Mouse (Mus musculus): ENCODE data around the gene Kctd17. TPM values are rescaled to one million over a fixed set of nuclear protein-coding genes. Genes with fewer than 3 reads are reported as not detected.

The Kctd17 gene
- polyA plus RNA-seq, 1 experiment from 2014 or later = 45.8 TPM

GRCm38 (mm10) chr15:78473442-78473841 is 45.1 kb downstream of the Kctd17 start:
- H3K9me3 ChIP-seq (replicated peaks) = no peaks in the 10 kb centered on the region
- 81% methylated on average over 6 of the region's 6 CpGs for WGBS
- no peak for ATAC-seq (replicated peaks; ENCODE audit: low FRiP score)
- no peaks in the 10 kb centered on the region for H3K36me3 ChIP-seq
- no peaks in the 10 kb centered on the region for H3K27me3 ChIP-seq
- no peak overlapping the region for H3K27ac ChIP-seq
- no peak overlapping the region for H3K4me2 ChIP-seq
- H3K4me3 ChIP-seq (replicated peaks) = no peak overlapping the region
- peaks cover 15% of the 10 kb centered on the region for H3K4me1 ChIP-seq
- no peak overlapping the region for H3K9ac ChIP-seq

GRCm38 (mm10) chr15:78475604-78476031 is 47.3 kb downstream of the Kctd17 start:
- no peak overlapping the region for H3K4me2 ChIP-seq
- no peak overlapping the region for H3K9ac ChIP-seq
- H3K27me3 ChIP-seq = no peaks in the 10 kb centered on the region
- H3K9me3 ChIP-seq (replicated peaks) = no peaks in the 10 kb centered on the region
- WGBS = 67% methylated on average over 3 of the region's 3 CpGs
- peaks cover 9% of the 10 kb centered on the region for H3K4me1 ChIP-seq
- no peak overlapping the region for H3K27ac ChIP-seq
- H3K4me3 ChIP-seq (replicated peaks) = no peak overlapping the region
- H3K36me3 ChIP-seq = no peaks in the 10 kb centered on the region
- no peak for ATAC-seq (replicated peaks; ENCODE audit: low FRiP score)

- H3K9ac ChIP-seq = no peak overlapping the region
- no peak for ATAC-seq (replicated peaks; ENCODE audit: low FRiP score)
- H3K27me3 ChIP-seq = no peaks in the 10 kb centered on the region
- peaks cover 10% of the 10 kb centered on the region for H3K4me1 ChIP-seq
- no peak overlapping the region for H3K4me3 ChIP-seq (replicated peaks)
- no peak overlapping the region for H3K27ac ChIP-seq
- no peaks in the 10 kb centered on the region for H3K36me3 ChIP-seq
- 82% methylated on average over 1 of the region's 1 CpGs for WGBS
- H3K9me3 ChIP-seq (replicated peaks) = no peaks in the 10 kb centered on the region
- H3K4me2 ChIP-seq = no peak overlapping the region
Observed at GRCm38 (mm10) chr15:78476878-78477277, 48.5 kb downstream of the Kctd17 start.

- no peak overlapping the region for H3K9ac ChIP-seq
- 84% methylated on average over 4 of the region's 4 CpGs for WGBS
- H3K4me3 ChIP-seq (replicated peaks) = no peak overlapping the region
- H3K9me3 ChIP-seq (replicated peaks) = no peaks in the 10 kb centered on the region
- H3K4me1 ChIP-seq = 0 out of 2 replicates have a peak, but pooled peaks cover 9% of the 10 kb centered on the region
- ATAC-seq (replicated peaks; ENCODE audit: low FRiP score) = no peak
- H3K4me2 ChIP-seq = no peak overlapping the region
- H3K27ac ChIP-seq = no peak overlapping the region
- H3K27me3 ChIP-seq = no peaks in the 10 kb centered on the region
- H3K36me3 ChIP-seq = no peaks in the 10 kb centered on the region
Observed at GRCm38 (mm10) chr15:78478073-78478472, 49.7 kb downstream of the Kctd17 start.

- Histone ChIP-seq H3K4me1 (0 out of 2 replicates have a peak, but pooled peaks cover 9% of the 10 kb centered on the region), H3K4me3 (replicated peaks) (no peak overlapping the region), H3K9ac (no peak overlapping the region), H3K27me3 (no peaks in the 10 kb centered on the region), H3K27ac (no peak overlapping the region), H3K9me3 (replicated peaks) (no peaks in the 10 kb centered on the region), H3K4me2 (no peak overlapping the region), H3K36me3 (no peaks in the 10 kb centered on the region)
- no peak for ATAC-seq (replicated peaks; ENCODE audit: low FRiP score)
- 75% methylated on average over 5 of the region's 5 CpGs for WGBS
Observed at GRCm38 (mm10) chr15:78479470-78479869, 51.1 kb downstream of the Kctd17 start.

GRCm38 (mm10) chr15:78480111-78480510 is 51.7 kb downstream of the Kctd17 start:
- Histone ChIP-seq H3K36me3 (no peaks in the 10 kb centered on the region), H3K4me3 (replicated peaks) (no peak overlapping the region), H3K9me3 (replicated peaks) (no peaks in the 10 kb centered on the region), H3K4me2 (no peak overlapping the region), H3K9ac (no peak overlapping the region), H3K27me3 (no peaks in the 10 kb centered on the region), H3K27ac (no peak overlapping the region), H3K4me1 (0 out of 2 replicates have a peak, but pooled peaks cover 9% of the 10 kb centered on the region)
- WGBS = 74% methylated on average over 7 of the region's 7 CpGs
- ATAC-seq (replicated peaks; ENCODE audit: low FRiP score) = no peak

GRCm38 (mm10) chr15:78480991-78481390 is 52.6 kb downstream of the Kctd17 start:
- no peak overlapping the region for H3K27ac ChIP-seq
- WGBS = 40% methylated on average over 2 of the region's 2 CpGs
- H3K4me2 ChIP-seq = no peak overlapping the region
- H3K9me3 ChIP-seq (replicated peaks) = no peaks in the 10 kb centered on the region
- H3K4me1 ChIP-seq = 0 out of 2 replicates have a peak, but pooled peaks cover 9% of the 10 kb centered on the region
- no peak overlapping the region for H3K4me3 ChIP-seq (replicated peaks)
- H3K9ac ChIP-seq = no peak overlapping the region
- H3K36me3 ChIP-seq = no peaks in the 10 kb centered on the region
- ATAC-seq (replicated peaks; ENCODE audit: low FRiP score) = no peak
- no peaks in the 10 kb centered on the region for H3K27me3 ChIP-seq

- no peak overlapping the region for H3K27ac ChIP-seq
- no peak overlapping the region for H3K4me3 ChIP-seq (replicated peaks)
- 57% methylated on average over 9 of the region's 9 CpGs for WGBS
- 0 out of 2 replicates have a peak, but pooled peaks cover 9% of the 10 kb centered on the region for H3K4me1 ChIP-seq
- H3K9me3 ChIP-seq (replicated peaks) = no peaks in the 10 kb centered on the region
- no peaks in the 10 kb centered on the region for H3K36me3 ChIP-seq
- no peak overlapping the region for H3K4me2 ChIP-seq
- no peak overlapping the region for H3K9ac ChIP-seq
- no peaks in the 10 kb centered on the region for H3K27me3 ChIP-seq
- ATAC-seq (replicated peaks; ENCODE audit: low FRiP score) = no peak
Observed at GRCm38 (mm10) chr15:78481448-78482000, 53.2 kb downstream of the Kctd17 start.

- H3K4me1 ChIP-seq = 0 out of 2 replicates have a peak, but pooled peaks cover 9% of the 10 kb centered on the region
- no peak overlapping the region for H3K27ac ChIP-seq
- H3K9ac ChIP-seq = no peak overlapping the region
- H3K36me3 ChIP-seq = no peaks in the 10 kb centered on the region
- no peaks in the 10 kb centered on the region for H3K9me3 ChIP-seq (replicated peaks)
- no peak overlapping the region for H3K4me2 ChIP-seq
- 48% methylated on average over 3 of the region's 3 CpGs for WGBS
- no peak for ATAC-seq (replicated peaks; ENCODE audit: low FRiP score)
- H3K27me3 ChIP-seq = no peaks in the 10 kb centered on the region; the same call in 1 of the 2 replicates
- no peak overlapping the region for H3K4me3 ChIP-seq (replicated peaks)
Observed at GRCm38 (mm10) chr15:78482518-78482917, 54.2 kb downstream of the Kctd17 start.

- no peak for ATAC-seq (replicated peaks; ENCODE audit: low FRiP score)
- Histone ChIP-seq H3K36me3 (no peaks in the 10 kb centered on the region), H3K27me3 (no peaks in the 10 kb centered on the region; the same call in 1 of the 2 replicates), H3K4me1 (0 out of 2 replicates have a peak, but pooled peaks cover 9% of the 10 kb centered on the region), H3K4me2 (no peak overlapping the region), H3K27ac (no peak overlapping the region), H3K9ac (no peak overlapping the region), H3K4me3 (replicated peaks) (no peak overlapping the region), H3K9me3 (replicated peaks) (no peaks in the 10 kb centered on the region)
- 76% methylated on average over 4 of the region's 4 CpGs for WGBS
Observed at GRCm38 (mm10) chr15:78483311-78483710, 54.9 kb downstream of the Kctd17 start.

GRCm38 (mm10) chr15:78486564-78486963 is 58.2 kb downstream of the Kctd17 start:
- no peaks in the 10 kb centered on the region for H3K36me3 ChIP-seq
- 0 out of 2 replicates have a peak, but pooled peaks cover under 1% of the 10 kb centered on the region for H3K4me1 ChIP-seq
- 88% methylated on average over 1 of the region's 1 CpGs for WGBS
- no peak for ATAC-seq (replicated peaks; ENCODE audit: low FRiP score)
- no peak overlapping the region for H3K27ac ChIP-seq
- H3K4me3 ChIP-seq (replicated peaks) = no peak overlapping the region
- H3K9ac ChIP-seq = no peak overlapping the region
- no peak overlapping the region for H3K4me2 ChIP-seq
- H3K27me3 ChIP-seq = no peaks in the 10 kb centered on the region; the same call in 1 of the 2 replicates
- no peaks in the 10 kb centered on the region for H3K9me3 ChIP-seq (replicated peaks)

- no peaks in the 10 kb centered on the region for H3K36me3 ChIP-seq
- no peak for ATAC-seq (replicated peaks; ENCODE audit: low FRiP score)
- H3K4me2 ChIP-seq = no peak overlapping the region
- H3K4me3 ChIP-seq (replicated peaks) = no peak overlapping the region
- no peak overlapping the region for H3K9ac ChIP-seq
- no peaks in the 10 kb centered on the region; the same call in 1 of the 2 replicates for H3K27me3 ChIP-seq
- H3K27ac ChIP-seq = no peak overlapping the region
- 72% methylated on average over 4 of the region's 4 CpGs for WGBS
- no peaks in the 10 kb centered on the region for H3K4me1 ChIP-seq
- no peaks in the 10 kb centered on the region for H3K9me3 ChIP-seq (replicated peaks)
Observed at GRCm38 (mm10) chr15:78487066-78487465, 58.7 kb downstream of the Kctd17 start.
